Mouse (Mus musculus) brain, embryonic 14.5 days (tissue): ENCODE data around the gene Dido1.

ENCODE experiments used
- CTCF ChIP-seq: fragments of 200-500 bp; IDR thresholded peaks from 2 replicates; pipeline ENCODE4 v1.5.1; 2012; ENCODE audit warnings: inconsistent platforms, mild to moderate bottlenecking, moderate library complexity, borderline replicate concordance; ENCODE audit not compliant: insufficient read depth, insufficient read length; ENCODE audit errors: extremely low read depth
- POLR2A ChIP-seq: fragments of 200-500 bp; IDR thresholded peaks from 2 replicates; pipeline ENCODE4 v1.6.1; 2012; ENCODE audit warnings: mild to moderate bottlenecking, inconsistent platforms, borderline replicate concordance; ENCODE audit not compliant: poor library complexity, insufficient read depth, insufficient read length, severe bottlenecking; ENCODE audit errors: extremely low read depth

- no peak for TF ChIP-seq CTCF
- TF ChIP-seq POLR2A, result no peak
Observed at GRCm38 (mm10) chr2:180641576-180642554, 67.9 kb downstream of the Dido1 start.
